Mouse (Mus musculus): Measurements from ENCODE around the gene Stk24. TPM values are rescaled to one million over a fixed set of nuclear protein-coding genes. Genes with fewer than 3 reads are reported as not detected.

The Stk24 gene
- total and polyA plus RNA-seq, 3 experiments = 62.5 to 79.3 TPM; not detected in 1

DNA sequence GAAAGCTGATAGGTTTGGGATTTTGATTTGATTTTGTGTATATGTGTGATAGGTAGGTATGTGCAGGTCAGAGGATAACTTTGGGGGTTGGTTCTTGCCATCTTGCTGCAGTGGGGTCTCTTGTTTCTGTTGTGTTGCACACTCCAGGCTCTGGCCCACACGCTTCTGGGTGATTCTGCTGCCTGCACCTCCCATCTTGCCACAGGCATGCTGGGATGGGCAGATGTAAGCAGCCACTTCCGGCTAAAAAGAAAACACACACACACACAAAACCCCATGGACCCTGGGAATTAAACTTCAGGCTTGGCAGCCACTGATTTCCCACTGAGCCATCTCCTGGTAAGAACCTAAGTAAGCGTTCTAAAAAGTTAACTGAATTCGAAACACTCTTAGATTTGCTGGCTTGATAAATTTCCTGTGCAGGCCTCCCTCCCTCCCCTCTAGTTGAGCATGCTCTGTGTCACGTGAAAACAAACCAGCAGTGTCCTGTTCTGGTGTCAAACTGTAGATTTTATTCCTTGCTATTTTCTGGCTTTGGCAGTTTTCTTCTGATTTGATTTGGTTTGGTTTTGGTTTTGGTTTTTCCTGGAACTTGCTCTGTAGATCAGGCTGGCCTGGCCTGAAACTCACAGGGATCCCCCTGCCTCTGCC lies 118.5 kb downstream of the Stk24 start:
- Histone ChIP-seq H3K4me1 (ENCODE audit: control insufficient read depth in 1 of 2, insufficient read depth in 2 of 2, low read length in 2 of 2) (no peaks in the 10 kb centered on the region), H3K36me3 (ENCODE audit: control insufficient read depth in 1 of 2, insufficient read depth in 2 of 2, low read length in 2 of 2) (no peaks in the 10 kb centered on the region), H3K9ac (ENCODE audit: control insufficient read depth, low read depth, low read length, poor library complexity, severe bottlenecking) (no peak overlapping the region), H3K27me3 (ENCODE audit: control insufficient read depth in 1 of 2, insufficient read depth in 2 of 2, low read length in 2 of 2) (0 out of 4 replicates have a peak, but pooled peaks cover 0 to 2% of the 10 kb centered on the region in 2 experiments), H3K79me2 (ENCODE audit: control insufficient read depth, insufficient read depth, low read length, poor library complexity) (no peaks in the 10 kb centered on the region), H3K4me3 (ENCODE audit: control insufficient read depth in 1 of 2, insufficient read depth in 1 of 2, low read depth in 2 of 2, low read length in 2 of 2) (no peak overlapping the region), H3K27ac (ENCODE audit: control insufficient read depth, low read depth, low read length) (no peak overlapping the region), H3K9me3 (replicated peaks; ENCODE audit: insufficient read depth, low read length) (no peaks in the 10 kb centered on the region)
- no peak for DNase-seq (ENCODE audit: low read depth, low spot score)
- no peak for TF ChIP-seq BHLHE40 (IDR thresholded peaks at IDR 0.05; ENCODE audit: borderline replicate concordance, low read depth, low read length)
- 0 out of 2 replicates have a peak, but pooled peaks have one; percentile 9 for TF ChIP-seq GATA1 (IDR thresholded peaks at IDR 0.05; ENCODE audit: low read depth, low read length)
- TF ChIP-seq POLR2A (IDR thresholded peaks at IDR 0.05; ENCODE audit: control insufficient read depth in 1 of 2, insufficient read depth in 1 of 2, low read depth in 1 of 2, low read length in 2 of 2, poor library complexity in 1 of 2) = no peak

DNA sequence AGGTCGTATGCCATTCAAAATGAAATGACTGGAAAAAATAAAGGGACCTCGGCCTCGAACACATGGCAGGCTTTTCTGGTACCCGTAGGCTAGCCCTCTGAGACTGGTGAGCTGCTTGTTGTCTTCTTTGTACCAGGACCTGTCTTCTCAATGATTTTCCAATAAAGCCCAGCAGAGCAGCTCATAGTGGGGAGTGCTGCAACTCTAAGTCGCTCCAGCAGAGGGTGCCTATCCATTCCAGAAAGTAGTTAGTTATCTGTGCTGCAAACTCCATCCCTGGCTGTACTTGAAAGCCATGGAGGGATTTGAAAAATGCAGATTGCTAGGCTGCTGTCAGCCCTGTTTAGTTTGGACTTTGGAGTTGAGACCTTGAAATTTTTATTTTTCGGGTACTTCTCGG lies 120.0 kb downstream of the Stk24 start:
- H3K27ac ChIP-seq (ENCODE audit: control insufficient read depth, low read depth, low read length) = no peak overlapping the region

GRCm38 (mm10) chr14:121259332-121259731 lies 120.5 kb downstream of the Stk24 start:
- Histone ChIP-seq H3K36me3 (ENCODE audit: control insufficient read depth in 1 of 2, insufficient read depth in 2 of 2, low read length in 2 of 2) (no peaks in the 10 kb centered on the region), H3K9me3 (replicated peaks; ENCODE audit: insufficient read depth, low read length) (no peaks in the 10 kb centered on the region), H3K4me1 (ENCODE audit: control insufficient read depth in 1 of 2, insufficient read depth in 2 of 2, low read length in 2 of 2) (no peaks in the 10 kb centered on the region), H3K27ac (ENCODE audit: control insufficient read depth, low read depth, low read length) (no peak overlapping the region), H3K27me3 (ENCODE audit: control insufficient read depth in 1 of 2, insufficient read depth in 2 of 2, low read length in 2 of 2) (0 out of 4 replicates have a peak, but pooled peaks cover 0 to 2% of the 10 kb centered on the region in 2 experiments), H3K79me2 (ENCODE audit: control insufficient read depth, insufficient read depth, low read length, poor library complexity) (no peaks in the 10 kb centered on the region), H3K9ac (ENCODE audit: control insufficient read depth, low read depth, low read length, poor library complexity, severe bottlenecking) (no peak overlapping the region), H3K4me3 (ENCODE audit: control insufficient read depth in 1 of 2, insufficient read depth in 1 of 2, low read depth in 2 of 2, low read length in 2 of 2) (no peak overlapping the region)
- no peak for DNase-seq (ENCODE audit: low read depth, low spot score)
- no peak for TF ChIP-seq MAX (IDR thresholded peaks at IDR 0.05; ENCODE audit: low read length)
- no peak for TF ChIP-seq POLR2AphosphoS2 (IDR thresholded peaks at IDR 0.05; ENCODE audit: low read length)
- TF ChIP-seq TAL1 (IDR thresholded peaks at IDR 0.05; ENCODE audit: low read length) = no peak
- TF ChIP-seq NELFE (IDR thresholded peaks at IDR 0.05; ENCODE audit: low read depth, low read length) = no peak
- TF ChIP-seq KAT2A (conservative IDR thresholded peaks at IDR 0.05; ENCODE audit: low read depth, low read length) = no peak
- TF ChIP-seq BHLHE40 (IDR thresholded peaks at IDR 0.05; ENCODE audit: borderline replicate concordance, low read depth, low read length) = no peak
- TF ChIP-seq RCOR1 (IDR thresholded peaks at IDR 0.05; ENCODE audit: low read depth, low read length) = no peak
- TF ChIP-seq ZKSCAN1 (IDR thresholded peaks at IDR 0.05; ENCODE audit: low read depth, low read length) = no peak

More for the DNA sequence above, 120.0 kb downstream of the Stk24 start:
- H3K27me3 ChIP-seq (ENCODE audit: control insufficient read depth in 1 of 2, insufficient read depth in 2 of 2, low read length in 2 of 2) = 0 out of 4 replicates have a peak, but pooled peaks cover 0 to 2% of the 10 kb centered on the region in 2 experiments
- DNase-seq (ENCODE audit: low read depth, low spot score) = peak; percentile 58
- H3K79me2 ChIP-seq (ENCODE audit: control insufficient read depth, insufficient read depth, low read length, poor library complexity) = no peaks in the 10 kb centered on the region
- 0 out of 2 replicates have a peak, but pooled peaks have one; percentile 8 for TF ChIP-seq GATA1 (IDR thresholded peaks at IDR 0.05; ENCODE audit: low read depth, low read length)
- no peak for TF ChIP-seq MXI1 (IDR thresholded peaks at IDR 0.05; ENCODE audit: low read depth, low read length)
- peak; percentile 90 for TF ChIP-seq SMC3 (IDR thresholded peaks at IDR 0.05; ENCODE audit: low read depth, low read length)
- peak; percentile 66 to 82 (median 70) for TF ChIP-seq CTCF (IDR thresholded peaks at IDR 0.05 in 2 of 3, conservative IDR thresholded peaks at IDR 0.05 in 1 of 3; ENCODE audit: control insufficient read depth in 1 of 3, insufficient read depth in 1 of 3, low read depth in 2 of 3, low read length in 3 of 3, poor library complexity in 1 of 3, severe bottlenecking in 1 of 3)
- peak; percentile 70 for TF ChIP-seq ZC3H11A (IDR thresholded peaks at IDR 0.05; ENCODE audit: low read depth, low read length)
- peak; percentile 69 for TF ChIP-seq RAD21 (IDR thresholded peaks at IDR 0.05; ENCODE audit: low read depth, low read length)
- TF ChIP-seq MYC (IDR thresholded peaks at IDR 0.05; ENCODE audit: low read depth, low read length) = no peak
- no peaks in the 10 kb centered on the region for H3K4me1 ChIP-seq (ENCODE audit: control insufficient read depth in 1 of 2, insufficient read depth in 2 of 2, low read length in 2 of 2)
- H3K9me3 ChIP-seq (replicated peaks; ENCODE audit: insufficient read depth, low read length) = no peaks in the 10 kb centered on the region
- H3K36me3 ChIP-seq (ENCODE audit: control insufficient read depth in 1 of 2, insufficient read depth in 2 of 2, low read length in 2 of 2) = no peaks in the 10 kb centered on the region
- H3K4me3 ChIP-seq (ENCODE audit: control insufficient read depth in 1 of 2, insufficient read depth in 1 of 2, low read depth in 2 of 2, low read length in 2 of 2) = no peak overlapping the region
- H3K9ac ChIP-seq (ENCODE audit: control insufficient read depth, low read depth, low read length, poor library complexity, severe bottlenecking) = no peak overlapping the region
